Mouse (Mus musculus) stomach, embryonic 14.5 days (tissue): Measurements from ENCODE around the gene Kcnd1. TPM values are rescaled to one million over a fixed set of nuclear protein-coding genes. Genes with fewer than 3 reads are reported as not detected.

Source experiments
- ATAC-seq: fragments of 200-750 bp; cut with Nextera tagmentation; 2 replicates; pipeline ENCODE4 v1.8.0; 2017; ENCODE audit warnings: low read depth, moderate TSS enrichment; ENCODE audit not compliant: insufficient number of reproducible peaks, insufficient read depth, low FRiP score
- H3K27ac ChIP-seq: fragments of 300-500 bp; sonication (generic); 2 replicates; pipeline ENCODE4 v1.5.1; 2014; ENCODE audit warnings: mild to moderate bottlenecking, low read length, moderate library complexity, mixed read lengths
- H3K27me3 ChIP-seq: fragments of 300-500 bp; sonication (generic); 2 replicates; pipeline ENCODE4 v1.6.1; 2014; ENCODE audit warnings: low read length, control low read depth, mixed read lengths; ENCODE audit not compliant: control insufficient read depth, insufficient read depth
- H3K36me3 ChIP-seq: fragments of 300-500 bp; sonication (generic); 2 replicates; pipeline ENCODE4 v1.6.1; 2014; ENCODE audit warnings: mild to moderate bottlenecking, control low read depth, low read length, moderate library complexity, mixed read lengths; ENCODE audit not compliant: control insufficient read depth, insufficient read depth
- H3K4me1 ChIP-seq: fragments of 300-500 bp; sonication (generic); 2 replicates; pipeline ENCODE4 v1.6.1; 2014; ENCODE audit warnings: low read length, control low read depth, mixed read lengths; ENCODE audit not compliant: control insufficient read depth, insufficient read depth
- H3K4me2 ChIP-seq: fragments of 300-500 bp; sonication (generic); replicated peaks from 2 replicates; pipeline ENCODE4 v1.6.1; 2014; ENCODE audit warnings: low read depth, low read length, control low read depth
- H3K4me3 ChIP-seq: fragments of 300-500 bp; sonication (generic); 2 replicates; pipeline ENCODE4 v1.5.1; 2014; ENCODE audit warnings: low read depth, low read length, control low read depth
- H3K9ac ChIP-seq: fragments of 300-500 bp; sonication (generic); replicated peaks from 2 replicates; pipeline ENCODE4 v1.6.1; 2014; ENCODE audit warnings: low read depth, mild to moderate bottlenecking, control low read depth, low read length, moderate library complexity, mixed read lengths
- H3K9me3 ChIP-seq: fragments of 300-500 bp; sonication (generic); 2 replicates; pipeline ENCODE4 v1.6.1; 2016; ENCODE audit warnings: low read depth, low read length, control low read depth; ENCODE audit not compliant: control insufficient read depth
- WGBS: fragments of 180-500 bp; shearing (Covaris S2); extraction: QIAGEN DNeasy Blood & Tissue Kit; methylation state at CpG from one replicate; pipeline ENCODE4 v1.1.7; 2014; 5-methylcytosine and 5-hydroxymethylcytosine counted together
- polyA plus RNA-seq: library from polyadenylated mRNA; unstranded; fragments of >200 nt; fragmentation: Nextera tagmentation; extraction: Ambion mirVana; gene quantifications from 2 replicates; pipeline ENCODE4 v1.2.1, GENCODE M21; 2014

The Kcnd1 gene
- polyA plus RNA-seq, 1 experiment from 2014 or later: 2.9 TPM

- Histone ChIP-seq H3K27me3 (no peaks in the 10 kb centered on the region), H3K27ac (peak within 1 kb of the TSS; percentile 89), H3K36me3 (no peaks in the 10 kb centered on the region), H3K4me3 (peak within 1 kb of the TSS; percentile 65), H3K4me1 (no peaks in the 10 kb centered on the region), H3K4me2 (peak within 1 kb of the TSS; percentile 58), H3K9me3 (no peaks in the 10 kb centered on the region), H3K9ac (peak within 1 kb of the TSS; percentile 72)
- peak; percentile 97 for ATAC-seq
- WGBS: 15% methylated on average over 73 of the region's 74 CpGs
Measured at GRCm38 (mm10) chrX:7841163-7842162, 19.4 kb downstream of the Kcnd1 start, which contains the start of gene Otud5. Otud5 (plus strand) TSS chrX:7841364.

DNA sequence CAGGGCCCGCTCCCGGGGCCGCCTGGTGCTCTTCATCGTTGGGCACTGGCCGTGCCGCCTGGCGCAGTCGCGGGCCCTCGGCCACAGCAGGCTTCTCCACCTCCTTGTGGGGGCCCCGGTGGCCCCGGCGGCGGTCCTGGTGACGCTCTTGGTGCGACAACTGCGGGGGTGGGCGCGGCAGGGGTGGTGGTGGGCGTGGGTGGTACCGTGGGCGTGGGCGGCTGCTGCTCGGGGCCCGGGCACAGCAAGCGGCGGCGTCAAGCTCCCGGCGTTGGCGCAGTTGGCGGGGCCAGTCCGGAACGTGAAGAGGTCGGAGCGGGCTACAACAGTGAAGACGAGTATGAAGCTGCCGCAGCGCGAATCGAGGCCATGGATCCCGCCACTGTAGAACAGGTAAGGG, 20.2 kb downstream of the Kcnd1 start:
- 23% methylated on average over 41 of the region's 42 CpGs for WGBS
- Histone ChIP-seq H3K27ac (peak overlapping the region; percentile 66), H3K36me3 (no peaks in the 10 kb centered on the region), H3K27me3 (no peaks in the 10 kb centered on the region), H3K9me3 (no peaks in the 10 kb centered on the region), H3K4me2 (peak overlapping the region; percentile 58), H3K9ac (peak overlapping the region; percentile 72), H3K4me3 (peak overlapping the region; percentile 65), H3K4me1 (no peaks in the 10 kb centered on the region)
- ATAC-seq: no peak

- Histone ChIP-seq H3K4me3 (no peak overlapping the region), H3K4me1 (no peaks in the 10 kb centered on the region), H3K27ac (no peak overlapping the region), H3K36me3 (0 out of 2 replicates have a peak, but pooled peaks cover 2% of the 10 kb centered on the region), H3K9me3 (no peaks in the 10 kb centered on the region), H3K9ac (no peak overlapping the region), H3K27me3 (no peaks in the 10 kb centered on the region), H3K4me2 (no peak overlapping the region)
- no peak for ATAC-seq
- WGBS: 73% methylated on average over 2 of the region's 2 CpGs
Measured at GRCm38 (mm10) chrX:7847845-7848244, 25.8 kb downstream of the Kcnd1 start.

DNA sequence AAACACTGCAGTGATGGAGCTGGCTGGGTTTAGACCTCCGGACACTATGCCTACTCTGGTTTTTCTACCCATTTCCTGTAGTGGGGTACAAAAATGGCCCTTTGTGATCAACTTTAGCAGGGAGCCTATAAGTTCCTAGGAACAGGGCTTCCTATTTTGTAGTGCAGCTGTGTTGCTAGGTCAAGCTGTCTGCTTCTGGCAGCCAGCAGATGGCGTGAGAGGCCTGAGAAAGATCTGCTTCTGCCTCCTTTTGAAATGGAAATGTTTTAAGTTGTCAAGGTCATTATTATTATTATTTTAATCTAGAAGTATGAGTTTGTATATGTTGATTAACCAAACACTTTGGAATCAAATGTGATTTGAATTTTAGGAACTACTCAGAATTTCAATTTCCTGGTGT, 32.5 kb downstream of the Kcnd1 start:
- no peak for ATAC-seq
- Histone ChIP-seq H3K4me2 (no peak overlapping the region), H3K27ac (no peak overlapping the region), H3K9ac (no peak overlapping the region), H3K27me3 (no peaks in the 10 kb centered on the region), H3K9me3 (no peaks in the 10 kb centered on the region), H3K36me3 (0 out of 2 replicates have a peak, but pooled peaks cover 2% of the 10 kb centered on the region), H3K4me1 (no peaks in the 10 kb centered on the region), H3K4me3 (no peak overlapping the region)
- 36% methylated on average over 2 of the region's 2 CpGs for WGBS

DNA sequence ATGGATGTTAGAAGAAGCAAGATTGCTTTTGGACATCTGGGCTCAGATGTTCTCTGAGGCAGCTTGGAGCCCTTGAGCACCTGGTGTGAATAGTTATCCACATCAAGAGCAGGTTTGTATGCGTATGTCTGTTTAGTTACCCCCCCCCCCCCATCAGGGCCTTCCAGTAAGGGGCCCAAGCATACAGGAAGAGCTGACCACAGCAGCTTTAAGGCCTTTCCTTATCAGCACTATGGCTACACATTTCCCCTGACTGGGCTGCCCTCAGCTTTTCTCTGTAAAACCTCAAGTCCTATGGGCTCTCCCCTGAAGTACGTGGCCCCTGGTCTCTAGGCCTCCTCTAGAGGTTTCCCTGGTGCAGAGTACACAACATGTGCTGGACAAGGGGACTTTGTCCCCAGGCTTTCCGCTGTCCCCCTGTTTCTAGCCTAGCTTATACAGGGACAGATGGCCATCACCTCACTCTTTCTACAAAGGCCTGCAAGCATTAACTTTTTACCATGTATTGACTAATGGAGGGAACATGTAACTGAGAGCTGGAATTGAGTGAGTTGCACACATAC, 37.2 kb downstream of the Kcnd1 start:
- 80% methylated on average over 3 of the region's 3 CpGs for WGBS
- no peak for ATAC-seq

GRCm38 (mm10) chrX:7863181-7863580, 41.1 kb downstream of the Kcnd1 start:
- Histone ChIP-seq H3K27me3 (no peaks in the 10 kb centered on the region), H3K4me3 (no peak overlapping the region), H3K27ac (no peak overlapping the region), H3K9ac (no peak overlapping the region), H3K4me2 (no peak overlapping the region), H3K9me3 (no peaks in the 10 kb centered on the region), H3K36me3 (peaks cover 6% of the 10 kb centered on the region), H3K4me1 (no peaks in the 10 kb centered on the region)
- 83% methylated on average over 1 of the region's 1 CpGs for WGBS
- ATAC-seq: no peak

More for the DNA sequence above, 37.2 kb downstream of the Kcnd1 start:
- Histone ChIP-seq H3K9ac (no peak overlapping the region), H3K4me1 (no peaks in the 10 kb centered on the region), H3K4me3 (no peak overlapping the region), H3K36me3 (no peaks in the 10 kb centered on the region), H3K27ac (no peak overlapping the region), H3K4me2 (no peak overlapping the region), H3K9me3 (no peaks in the 10 kb centered on the region), H3K27me3 (no peaks in the 10 kb centered on the region)

- Histone ChIP-seq H3K27me3 (no peaks in the 10 kb centered on the region), H3K27ac (no peak overlapping the region), H3K4me2 (no peak overlapping the region), H3K4me1 (no peaks in the 10 kb centered on the region), H3K36me3 (peaks cover 6% of the 10 kb centered on the region), H3K9me3 (no peaks in the 10 kb centered on the region), H3K4me3 (no peak overlapping the region), H3K9ac (no peak overlapping the region)
- no peak for ATAC-seq
- WGBS: 76% methylated on average over 3 of the region's 3 CpGs
Measured at GRCm38 (mm10) chrX:7864551-7864950, 42.5 kb downstream of the Kcnd1 start.

- no peak for ATAC-seq
- H3K9ac ChIP-seq: no peak overlapping the region
- no peaks in the 10 kb centered on the region for H3K4me1 ChIP-seq
- H3K27ac ChIP-seq: no peak overlapping the region
- no peak overlapping the region for H3K4me3 ChIP-seq
- no peak overlapping the region for H3K4me2 ChIP-seq
- 78% methylated on average over 2 of the region's 2 CpGs for WGBS
- H3K9me3 ChIP-seq: no peaks in the 10 kb centered on the region
- peaks cover 6% of the 10 kb centered on the region for H3K36me3 ChIP-seq
- no peaks in the 10 kb centered on the region for H3K27me3 ChIP-seq
Measured at GRCm38 (mm10) chrX:7865343-7865742, 43.3 kb downstream of the Kcnd1 start.
